Mouse (Mus musculus): ENCODE results near the gene Hgd. TPM values are rescaled to one million over a fixed set of nuclear protein-coding genes. Genes with fewer than 3 reads are reported as not detected.

Hgd gene
- 0.33 and 0.37 TPM in 2 replicates for polyA plus RNA-seq (2015; fragmentation: Nextera tagmentation; extraction: Ambion mirVana)

GRCm38 (mm10) chr16:37579994-37580393, at the start of gene Hgd:
Gene Hgd, plus strand, starts transcription at chr16:37580153.
- no peak for DNase-seq (ENCODE audit: low spot score)

- DNase-seq (ENCODE audit: low spot score) = no peak
Measured at GRCm38 (mm10) chr16:37530170-37530569, 49.8 kb upstream of the Hgd start.

GRCm38 (mm10) chr16:37532046-37532445, 47.9 kb upstream of the Hgd start:
- DNase-seq (ENCODE audit: low spot score) = no peak

- DNase-seq (ENCODE audit: low spot score) = no peak
Measured at GRCm38 (mm10) chr16:37533369-37534068, 46.4 kb upstream of the Hgd start.

- no peak for DNase-seq (ENCODE audit: low spot score)
Measured at GRCm38 (mm10) chr16:37539240-37539610, 40.7 kb upstream of the Hgd start.

- DNase-seq (ENCODE audit: low spot score) = peak; percentile 97
Measured at GRCm38 (mm10) chr16:37539611-37540580, 40.1 kb upstream of the Hgd start, which contains the start of the genes Gtf2e1 and Rabl3. Gene Gtf2e1, minus strand, starts transcription at chr16:37539789. Gene Rabl3, plus strand, starts transcription at chr16:37539885.

- no peak for DNase-seq (ENCODE audit: low spot score)
Measured at GRCm38 (mm10) chr16:37540776-37541175, 39.2 kb upstream of the Hgd start.

- no peak for DNase-seq (ENCODE audit: low spot score)
Measured at GRCm38 (mm10) chr16:37546312-37546711, 33.6 kb upstream of the Hgd start.

GRCm38 (mm10) chr16:37550266-37550665, 29.7 kb upstream of the Hgd start:
- no peak for DNase-seq (ENCODE audit: low spot score)

GRCm38 (mm10) chr16:37550981-37551380, 29.0 kb upstream of the Hgd start:
- no peak for DNase-seq (ENCODE audit: low spot score)

- no peak for DNase-seq (ENCODE audit: low spot score)
Measured at GRCm38 (mm10) chr16:37552824-37553223, 27.1 kb upstream of the Hgd start.

- no peak for DNase-seq (ENCODE audit: low spot score)
Measured at GRCm38 (mm10) chr16:37562414-37562813, 17.5 kb upstream of the Hgd start.

- no peak for DNase-seq (ENCODE audit: low spot score)
Measured at GRCm38 (mm10) chr16:37562961-37563360, 17.0 kb upstream of the Hgd start.

- no peak for DNase-seq (ENCODE audit: low spot score)
Measured at GRCm38 (mm10) chr16:37565117-37565516, 14.8 kb upstream of the Hgd start.

- DNase-seq (ENCODE audit: low spot score) = no peak
Measured at GRCm38 (mm10) chr16:37566107-37566506, 13.8 kb upstream of the Hgd start.

GRCm38 (mm10) chr16:37567113-37568050, 12.6 kb upstream of the Hgd start:
- no peak for DNase-seq (ENCODE audit: low spot score)

GRCm38 (mm10) chr16:37571554-37571953, 8.4 kb upstream of the Hgd start:
- DNase-seq (ENCODE audit: low spot score) = no peak

- DNase-seq (ENCODE audit: low spot score) = no peak
Measured at GRCm38 (mm10) chr16:37572117-37572754, 7.7 kb upstream of the Hgd start.

- DNase-seq (ENCODE audit: low spot score) = no peak
Measured at GRCm38 (mm10) chr16:37573061-37573460, 6.9 kb upstream of the Hgd start.

- DNase-seq (ENCODE audit: low spot score) = no peak
Measured at GRCm38 (mm10) chr16:37575325-37575724, 4.6 kb upstream of the Hgd start.

GRCm38 (mm10) chr16:37579591-37579990, 362 bp upstream of the Hgd start:
- no peak for DNase-seq (ENCODE audit: low spot score)
